Mouse (Mus musculus) lung, adult 2 months (tissue): Measurements from ENCODE around the gene Gfra4.

ENCODE experiments used
- CTCF ChIP-seq: fragments of 200-500 bp; IDR thresholded peaks from 2 replicates; pipeline ENCODE4 v1.5.1; 2011; ENCODE audit warnings: mild to moderate bottlenecking, low read length, control low read depth; ENCODE audit not compliant: insufficient read depth
- POLR2A ChIP-seq: fragments of 200-500 bp; IDR thresholded peaks from 2 replicates; pipeline ENCODE4 v1.6.1; 2011; ENCODE audit warnings: low read depth, mild to moderate bottlenecking, control low read depth, low read length, borderline replicate concordance; ENCODE audit errors: extremely low read depth

GRCm38 (mm10) chr2:131010566-131010965, 32.3 kb downstream of the Gfra4 start:
- TF ChIP-seq CTCF (no peak), POLR2A (no peak)
